Comparison of ENCODE assay signal across 26 mouse cellular contexts in the genomic region with DNA sequence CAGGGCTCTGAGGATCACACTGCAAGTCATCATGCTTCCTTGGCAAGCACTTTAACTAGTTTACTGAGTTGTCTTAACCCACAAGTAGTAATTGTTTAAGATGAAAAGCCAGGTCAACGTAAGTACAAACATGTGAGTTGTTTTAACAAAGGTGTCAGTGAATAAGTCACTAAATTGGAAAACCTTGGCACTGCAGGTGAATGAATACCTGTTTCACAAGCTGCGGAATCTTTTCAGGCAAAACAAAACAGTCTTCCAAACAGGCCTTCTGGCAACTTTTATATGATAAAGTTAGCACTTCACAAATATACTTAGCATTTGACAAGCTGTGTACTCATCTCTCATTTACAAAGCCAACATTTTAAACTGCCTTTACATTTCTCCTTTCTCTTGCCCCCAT. TPM values are rescaled to one million over a fixed set of nuclear protein-coding genes. Genes with fewer than 3 reads are reported as not detected.
DNase-seq lines count a peak whose midpoint lies in the region; ATAC-seq and TF ChIP-seq lines count a peak whose summit lies in the region.
"Had no signal": no experiment of that assay in that cellular context is flagged by ENCODE, and none has a peak within 500 bp of the region (broad histone marks: within the 10 kb centered on the region; RNA-seq: fewer than 3 reads in every experiment).

No protein-coding gene starts in this region.

- peaks cover 24% of the 10 kb centered on the region for H3K4me1 ChIP-seq in kidney, adult 2 months (ENCODE audit: control insufficient read depth, insufficient read depth, low read length)
- H3K4me1 ChIP-seq in kidney, embryonic 16.5 days (ENCODE audit: insufficient read depth, low read length): no peaks in the 10 kb centered on the region
- H3K4me1 ChIP-seq in liver, embryonic 12.5 days: no peaks in the 10 kb centered on the region
- no peaks in the 10 kb centered on the region for H3K4me1 ChIP-seq in embryonic facial prominence, embryonic 10.5 days
- H3K4me1 ChIP-seq: embryonic facial prominence, embryonic 12.5 days; embryonic facial prominence, embryonic 15.5 days; hindbrain, embryonic 12.5 days had no signal

- H3K36me3 ChIP-seq in kidney, adult 2 months (ENCODE audit: control insufficient read depth, insufficient read depth, low read length): no peaks in the 10 kb centered on the region; the same call in 1 of the 2 replicates
- H3K36me3 ChIP-seq in kidney, embryonic 16.5 days (ENCODE audit: insufficient read depth, low read length): no peaks in the 10 kb centered on the region
- H3K36me3 ChIP-seq in liver, embryonic 12.5 days: no peaks in the 10 kb centered on the region
- no peaks in the 10 kb centered on the region for H3K36me3 ChIP-seq in embryonic facial prominence, embryonic 10.5 days (replicated peaks)
- H3K36me3 ChIP-seq: embryonic facial prominence, embryonic 12.5 days; embryonic facial prominence, embryonic 15.5 days; G1E; hindbrain, embryonic 12.5 days had no signal

- H3K9me3 ChIP-seq in kidney, embryonic 16.5 days (ENCODE audit: low read length): no peaks in the 10 kb centered on the region
- H3K9me3 ChIP-seq in liver, embryonic 12.5 days (replicated peaks): no peaks in the 10 kb centered on the region
- H3K9me3 ChIP-seq in embryonic facial prominence, embryonic 10.5 days: no peaks in the 10 kb centered on the region
- H3K9me3 ChIP-seq: embryonic facial prominence, embryonic 12.5 days; embryonic facial prominence, embryonic 15.5 days; G1E; hindbrain, embryonic 12.5 days had no signal

- H3K4me2 ChIP-seq in kidney, embryonic 16.5 days (replicated peaks; ENCODE audit: low read depth, low read length): no peak overlapping the region
- no peak overlapping the region for H3K4me2 ChIP-seq in liver, embryonic 12.5 days
- H3K4me2 ChIP-seq: embryonic facial prominence, embryonic 12.5 days; embryonic facial prominence, embryonic 15.5 days; heart, embryonic 11.5 days; hindbrain, embryonic 12.5 days had no signal

- DNase-seq in kidney, adult 2 months: peak; percentile 57
- no peak for DNase-seq in kidney, postnatal 14 days
- no peak for DNase-seq in kidney, adult 11 months
- no peak for DNase-seq in liver
- no peak for DNase-seq in embryonic facial prominence, embryonic 10.5 days (ENCODE audit: low spot score)
- no peak for DNase-seq in left cerebral cortex, adult 9 months (ENCODE audit: low spot score in 2 of 2)
- DNase-seq: adrenal gland, postnatal 10 days; adrenal gland, postnatal 36 days; cerebellum, adult 18-20 months; cerebellum, adult 9-10 months; cerebellum, postnatal 14 days; forebrain, postnatal 0 days; gastrocnemius, adult 2 months; gastrocnemius, postnatal 14 days; heart, adult 11 months had no signal

- H3K9ac ChIP-seq in kidney, embryonic 16.5 days (replicated peaks; ENCODE audit: low read length): no peak overlapping the region
- no peak overlapping the region for H3K9ac ChIP-seq in liver, embryonic 12.5 days
- H3K9ac ChIP-seq: embryonic facial prominence, embryonic 12.5 days; embryonic facial prominence, embryonic 15.5 days; forebrain, postnatal 0 days; hindbrain, embryonic 12.5 days had no signal

- peak overlapping the region; percentile 88 for H3K27ac ChIP-seq in kidney, adult 2 months (ENCODE audit: insufficient read depth, low read depth, low read length)
- no peak overlapping the region for H3K27ac ChIP-seq in kidney, embryonic 16.5 days (ENCODE audit: low read length)
- 0 out of 2 replicates have a peak overlapping the region, but pooled peaks have one; percentile 4 for H3K27ac ChIP-seq in liver, embryonic 12.5 days
- H3K27ac ChIP-seq in embryonic facial prominence, embryonic 10.5 days (replicated peaks): no peak overlapping the region
- H3K27ac ChIP-seq: embryonic facial prominence, embryonic 12.5 days; embryonic facial prominence, embryonic 15.5 days; gastrocnemius, adult 2 months; hindbrain, embryonic 12.5 days had no signal

- ATAC-seq in kidney, embryonic 16.5 days (ENCODE audit: low FRiP score, low TSS enrichment): peak; percentile 31; the same call in 1 of the 2 replicates
- ATAC-seq in liver, embryonic 12.5 days: no peak
- ATAC-seq: forebrain, embryonic 14.5 days; forebrain, postnatal 0 days; Patski had no signal

- no peaks in the 10 kb centered on the region for H3K27me3 ChIP-seq in kidney, adult 2 months (replicated peaks; ENCODE audit: control insufficient read depth, insufficient read depth, low read length)
- no peaks in the 10 kb centered on the region for H3K27me3 ChIP-seq in kidney, embryonic 16.5 days (ENCODE audit: insufficient read depth, low read length)
- no peaks in the 10 kb centered on the region for H3K27me3 ChIP-seq in liver, embryonic 12.5 days (replicated peaks)
- no peaks in the 10 kb centered on the region for H3K27me3 ChIP-seq in embryonic facial prominence, embryonic 10.5 days (replicated peaks; ENCODE audit: low read depth, poor library complexity, severe bottlenecking)
- H3K27me3 ChIP-seq: CH12.LX; embryonic facial prominence, embryonic 12.5 days; embryonic facial prominence, embryonic 15.5 days; hindbrain, embryonic 12.5 days; Patski had no signal

- no peak for TF ChIP-seq POLR2A in kidney, adult 2 months (IDR thresholded peaks at IDR 0.05; ENCODE audit: low read depth, low read length)

- no peak for TF ChIP-seq CTCF in kidney, adult 2 months (conservative IDR thresholded peaks at IDR 0.05; ENCODE audit: insufficient read depth, insufficient read length, low read depth, low read length)

- 28% methylated on average over 2 of the region's 2 CpGs for WGBS in kidney, adult 2 months
- WGBS in kidney, embryonic 16.5 days: 70% methylated on average over 2 of the region's 2 CpGs
- WGBS in liver, embryonic 12.5 days (ENCODE audit: insufficient replicate concordance): 57% methylated on average over 2 of the region's 2 CpGs
- WGBS in embryonic facial prominence, embryonic 10.5 days: 82% methylated on average over 2 of the region's 2 CpGs

- no peak overlapping the region for H3K4me3 ChIP-seq in kidney, adult 2 months (ENCODE audit: insufficient read depth, low read depth, low read length)
- H3K4me3 ChIP-seq in kidney, embryonic 16.5 days (ENCODE audit: low read length): no peak overlapping the region
- no peak overlapping the region for H3K4me3 ChIP-seq in liver, embryonic 12.5 days
- no peak overlapping the region for H3K4me3 ChIP-seq in embryonic facial prominence, embryonic 10.5 days
- H3K4me3 ChIP-seq: embryonic facial prominence, embryonic 12.5 days; embryonic facial prominence, embryonic 15.5 days; gastrocnemius, adult 2 months; hindbrain, embryonic 12.5 days had no signal

RNA-seq across cellular contexts. Expression of a gene that starts 15.7 kb away (rescaled TPM):
- 0.50 and 0.70 TPM in 2 replicates for polyA plus RNA-seq in kidney, adult 2 months (2012; rRNA removed)
- polyA plus RNA-seq in kidney, embryonic 16.5 days (2015; fragmentation: Nextera tagmentation; extraction: Ambion mirVana): 4.9 and 5.1 TPM in 2 replicates
- polyA plus RNA-seq in liver, embryonic 12.5 days (2016; fragmentation: Nextera tagmentation; extraction: Ambion mirVana): not detected in 2 replicates
- polyA plus RNA-seq in embryonic facial prominence, embryonic 10.5 days (2016; fragmentation: Nextera tagmentation; extraction: Ambion mirVana): not detected in 2 replicates
- polyA plus RNA-seq: embryonic facial prominence, embryonic 12.5 days; forebrain, embryonic 11.5 days; G1E; heart, embryonic 11.5 days had no signal

Comparison
In these comparisons a context has a peak if more than half of its experiments do, and no peak if none do; other contexts are left out.
1. H3K27ac ChIP-seq: peak in kidney, adult 2 months (single experiment) and liver, embryonic 12.5 days (single experiment); none in kidney, embryonic 16.5 days (single experiment) and embryonic facial prominence, embryonic 10.5 days (single experiment).